Mouse (Mus musculus): Measurements from ENCODE around the gene Dus2. TPM values are rescaled to one million over a fixed set of nuclear protein-coding genes. Genes with fewer than 3 reads are reported as not detected.

Dus2 gene
- polyA plus RNA-seq, 1 experiment from 2014 or later, result 7.6 TPM

- peak overlapping the region; percentile 80 for H3K27ac ChIP-seq (ENCODE audit: low read depth, low read length)
Observed at GRCm38 (mm10) chr8:106054190-106054811, 63.2 kb downstream of the Dus2 start.

GRCm38 (mm10) chr8:106055038-106055437, 63.9 kb downstream of the Dus2 start:
- Histone ChIP-seq H3K9ac (ENCODE audit: low read depth, low read length) (no peak overlapping the region), H3K27ac (ENCODE audit: low read depth, low read length) (peak overlapping the region; percentile 80), H3K27me3 (replicated peaks; ENCODE audit: control insufficient read depth, insufficient read depth, low read length) (no peaks in the 10 kb centered on the region), H3K9me3 (ENCODE audit: control insufficient read depth) (no peaks in the 10 kb centered on the region), H3K4me3 (ENCODE audit: low read depth, low read length) (no peak overlapping the region), H3K36me3 (ENCODE audit: control insufficient read depth, insufficient read depth) (peaks cover 8% of the 10 kb centered on the region; the same call in 1 of the 2 replicates), H3K4me2 (replicated peaks; ENCODE audit: low read depth) (peak overlapping the region; percentile 37; the same call in 1 of the 2 replicates), H3K4me1 (replicated peaks; ENCODE audit: control insufficient read depth, insufficient read depth, low read length) (peaks cover 16% of the 10 kb centered on the region)
- 33% methylated on average over 3 of the region's 3 CpGs for WGBS
- no peak for TF ChIP-seq CTCF (IDR thresholded peaks at IDR 0.05; ENCODE audit: low read depth)
- no peak for ATAC-seq

More at GRCm38 (mm10) chr8:106054190-106054811, 63.2 kb downstream of the Dus2 start:
- no peak overlapping the region for H3K9ac ChIP-seq (ENCODE audit: low read depth, low read length)
- H3K4me1 ChIP-seq (replicated peaks; ENCODE audit: control insufficient read depth, insufficient read depth, low read length), result peaks cover 16% of the 10 kb centered on the region
- H3K4me3 ChIP-seq (ENCODE audit: low read depth, low read length), result no peak overlapping the region
- H3K9me3 ChIP-seq (ENCODE audit: control insufficient read depth), result no peaks in the 10 kb centered on the region
- H3K4me2 ChIP-seq (replicated peaks; ENCODE audit: low read depth), result peak overlapping the region; percentile 37
- 18% methylated on average over 6 of the region's 6 CpGs for WGBS
- H3K27me3 ChIP-seq (replicated peaks; ENCODE audit: control insufficient read depth, insufficient read depth, low read length), result no peaks in the 10 kb centered on the region
- peaks cover 8% of the 10 kb centered on the region; the same call in 1 of the 2 replicates for H3K36me3 ChIP-seq (ENCODE audit: control insufficient read depth, insufficient read depth)
- peak; percentile 85 for ATAC-seq
- TF ChIP-seq CTCF (IDR thresholded peaks at IDR 0.05; ENCODE audit: low read depth), result peak; percentile 22; the same call in 1 of the 2 replicates

- Histone ChIP-seq H3K9me3 (ENCODE audit: control insufficient read depth) (no peaks in the 10 kb centered on the region), H3K9ac (ENCODE audit: low read depth, low read length) (no peak overlapping the region), H3K27ac (ENCODE audit: low read depth, low read length) (no peak overlapping the region), H3K4me3 (ENCODE audit: low read depth, low read length) (no peak overlapping the region), H3K36me3 (ENCODE audit: control insufficient read depth, insufficient read depth) (peaks cover 7% of the 10 kb centered on the region; the same call in 1 of the 2 replicates), H3K4me2 (replicated peaks; ENCODE audit: low read depth) (no peak overlapping the region), H3K27me3 (replicated peaks; ENCODE audit: control insufficient read depth, insufficient read depth, low read length) (no peaks in the 10 kb centered on the region), H3K4me1 (replicated peaks; ENCODE audit: control insufficient read depth, insufficient read depth, low read length) (peaks cover 16% of the 10 kb centered on the region)
- 85% methylated on average over 4 of the region's 4 CpGs for WGBS
- no peak for ATAC-seq
- no peak for TF ChIP-seq CTCF (IDR thresholded peaks at IDR 0.05; ENCODE audit: low read depth)
Observed at GRCm38 (mm10) chr8:106056455-106056982, 65.4 kb downstream of the Dus2 start.

GRCm38 (mm10) chr8:106058731-106059612, 67.8 kb downstream of the Dus2 start, which contains the start of gene Nfatc3:
Gene Nfatc3, plus strand, starts transcription at chr8:106058840.
- peak; percentile 96 for ATAC-seq
- 1% methylated on average over 52 of the region's 52 CpGs for WGBS
- peak within 1 kb of the TSS; percentile 96 for H3K27ac ChIP-seq (ENCODE audit: low read depth, low read length)
- peak within 1 kb of the TSS; percentile 90 for H3K4me3 ChIP-seq (ENCODE audit: low read depth, low read length)
- H3K9me3 ChIP-seq (ENCODE audit: control insufficient read depth), result no peaks in the 10 kb centered on the region
- no peak for TF ChIP-seq CTCF (IDR thresholded peaks at IDR 0.05; ENCODE audit: low read depth)
- no peaks in the 10 kb centered on the region for H3K27me3 ChIP-seq (replicated peaks; ENCODE audit: control insufficient read depth, insufficient read depth, low read length)
- peak within 1 kb of the TSS; percentile 85 for H3K4me2 ChIP-seq (replicated peaks; ENCODE audit: low read depth)
- H3K9ac ChIP-seq (ENCODE audit: low read depth, low read length), result peak within 1 kb of the TSS; percentile 92
- peaks cover 7% of the 10 kb centered on the region; the same call in 1 of the 2 replicates for H3K4me1 ChIP-seq (replicated peaks; ENCODE audit: control insufficient read depth, insufficient read depth, low read length)
- H3K36me3 ChIP-seq (ENCODE audit: control insufficient read depth, insufficient read depth), result no peaks in the 10 kb centered on the region

- Histone ChIP-seq H3K9me3 (ENCODE audit: control insufficient read depth) (no peaks in the 10 kb centered on the region), H3K36me3 (ENCODE audit: control insufficient read depth, insufficient read depth) (no peaks in the 10 kb centered on the region), H3K4me3 (ENCODE audit: low read depth, low read length) (peak overlapping the region; percentile 90), H3K27ac (ENCODE audit: low read depth, low read length) (peak overlapping the region; percentile 96), H3K9ac (ENCODE audit: low read depth, low read length) (peak overlapping the region; percentile 92), H3K4me2 (replicated peaks; ENCODE audit: low read depth) (peak overlapping the region; percentile 85), H3K27me3 (replicated peaks; ENCODE audit: control insufficient read depth, insufficient read depth, low read length) (no peaks in the 10 kb centered on the region), H3K4me1 (replicated peaks; ENCODE audit: control insufficient read depth, insufficient read depth, low read length) (0 out of 2 replicates have a peak, but pooled peaks cover 6% of the 10 kb centered on the region)
- under 1% methylated on average over 82 of the region's 83 CpGs for WGBS
- peak; percentile 75 for ATAC-seq
- peak; percentile 13; the same call in 1 of the 2 replicates for TF ChIP-seq CTCF (IDR thresholded peaks at IDR 0.05; ENCODE audit: low read depth)
Observed at GRCm38 (mm10) chr8:106059613-106060371, 68.7 kb downstream of the Dus2 start.
